In genomic region chr5:142880806-142881516, GRCm38 (mm10) we compare ENCODE assay signal across 8 mouse cellular contexts. TPM values are rescaled to one million over a fixed set of nuclear protein-coding genes. Genes with fewer than 3 reads are reported as not detected.
DNase-seq lines count a peak whose midpoint lies in the region; ATAC-seq lines count a peak whose summit lies in the region.

No protein-coding gene starts in this region.

- peak overlapping the region; percentile 69 for H3K27ac ChIP-seq in lung, embryonic 15.5 days
- H3K27ac ChIP-seq in forebrain, embryonic 16.5 days (ENCODE audit: low read length) = peak overlapping the region; percentile 51; the same call in 1 of the 2 replicates
- H3K27ac ChIP-seq in kidney, embryonic 14.5 days (ENCODE audit: low read depth, low read length) = peak overlapping the region; percentile 61; the same call in 1 of the 2 replicates
- peak overlapping the region; percentile 68 for H3K27ac ChIP-seq in midbrain, embryonic 12.5 days (replicated peaks)

- no peaks in the 10 kb centered on the region for H3K9me3 ChIP-seq in lung, embryonic 15.5 days
- H3K9me3 ChIP-seq in forebrain, embryonic 16.5 days (ENCODE audit: control insufficient read depth, low read length) = no peaks in the 10 kb centered on the region
- H3K9me3 ChIP-seq in kidney, embryonic 14.5 days (ENCODE audit: control insufficient read depth, low read length) = no peaks in the 10 kb centered on the region
- no peaks in the 10 kb centered on the region for H3K9me3 ChIP-seq in midbrain, embryonic 12.5 days

- H3K4me2 ChIP-seq in lung, embryonic 15.5 days = peak overlapping the region; percentile 3; the same call in 1 of the 2 replicates
- H3K4me2 ChIP-seq in forebrain, embryonic 16.5 days (ENCODE audit: low read length) = no peak overlapping the region
- H3K4me2 ChIP-seq in kidney, embryonic 14.5 days (replicated peaks; ENCODE audit: low read depth, low read length) = no peak overlapping the region
- no peak overlapping the region for H3K4me2 ChIP-seq in midbrain, embryonic 12.5 days (replicated peaks)

- peaks cover 28% of the 10 kb centered on the region for H3K4me1 ChIP-seq in lung, embryonic 15.5 days
- H3K4me1 ChIP-seq in forebrain, embryonic 16.5 days (replicated peaks; ENCODE audit: control insufficient read depth, insufficient read depth, low read length) = peaks cover 29% of the 10 kb centered on the region
- H3K4me1 ChIP-seq in kidney, embryonic 14.5 days (ENCODE audit: control insufficient read depth, insufficient read depth, low read length) = peaks cover 6% of the 10 kb centered on the region; the same call in 1 of the 2 replicates
- peaks cover 27% of the 10 kb centered on the region for H3K4me1 ChIP-seq in midbrain, embryonic 12.5 days

- no peaks in the 10 kb centered on the region for H3K27me3 ChIP-seq in lung, embryonic 15.5 days
- no peaks in the 10 kb centered on the region for H3K27me3 ChIP-seq in forebrain, embryonic 16.5 days (replicated peaks; ENCODE audit: control insufficient read depth, insufficient read depth, low read length)
- H3K27me3 ChIP-seq in kidney, embryonic 14.5 days (ENCODE audit: control insufficient read depth, insufficient read depth, low read length) = no peaks in the 10 kb centered on the region
- 0 out of 2 replicates have a peak, but pooled peaks cover 3% of the 10 kb centered on the region for H3K27me3 ChIP-seq in midbrain, embryonic 12.5 days

- peak; percentile 13; the same call in 1 of the 2 replicates for ATAC-seq in lung, embryonic 15.5 days (ENCODE audit: borderline replicate concordance, extremely low read depth, low FRiP score, low TSS enrichment)
- ATAC-seq in forebrain, embryonic 16.5 days = no peak
- ATAC-seq in kidney, embryonic 14.5 days (ENCODE audit: low FRiP score, low TSS enrichment) = no peak
- ATAC-seq in midbrain, embryonic 12.5 days (ENCODE audit: low FRiP score, low read depth) = no peak

- 28% methylated on average over 13 of the region's 13 CpGs for WGBS in lung, embryonic 15.5 days
- WGBS in forebrain, embryonic 16.5 days = 26% methylated on average over 13 of the region's 13 CpGs
- 37% methylated on average over 13 of the region's 13 CpGs for WGBS in kidney, embryonic 14.5 days
- WGBS in midbrain, embryonic 12.5 days = 24% methylated on average over 13 of the region's 13 CpGs

- no peak overlapping the region for H3K4me3 ChIP-seq in lung, embryonic 15.5 days
- no peak overlapping the region for H3K4me3 ChIP-seq in forebrain, embryonic 16.5 days (replicated peaks; ENCODE audit: low read length)
- no peak overlapping the region for H3K4me3 ChIP-seq in kidney, embryonic 14.5 days (ENCODE audit: low read length)
- no peak overlapping the region for H3K4me3 ChIP-seq in midbrain, embryonic 12.5 days

- intact Hi-C loops in gastrocnemius, postnatal 36 days (cut with DNase I) = no loop called here
- intact Hi-C loops in left cerebral cortex, postnatal 25 days (cut with DNase I) = loop anchor here (2.0 kb wide), 1 partner anchor 18 kb away; no protein-coding TSS in a partner anchor

- no peak overlapping the region for H3K9ac ChIP-seq in lung, embryonic 15.5 days
- peak overlapping the region; percentile 45 for H3K9ac ChIP-seq in forebrain, embryonic 16.5 days (replicated peaks; ENCODE audit: low read depth, low read length)
- H3K9ac ChIP-seq in kidney, embryonic 14.5 days (ENCODE audit: low read depth, low read length) = peak overlapping the region; percentile 25; the same call in 1 of the 2 replicates
- 0 out of 2 replicates have a peak overlapping the region, but pooled peaks have one; percentile 39 for H3K9ac ChIP-seq in midbrain, embryonic 12.5 days (replicated peaks)

- peaks cover 28% of the 10 kb centered on the region for H3K36me3 ChIP-seq in lung, embryonic 15.5 days
- H3K36me3 ChIP-seq in forebrain, embryonic 16.5 days (ENCODE audit: control insufficient read depth, insufficient read depth) = peaks cover 14% of the 10 kb centered on the region
- peaks cover 38% of the 10 kb centered on the region for H3K36me3 ChIP-seq in kidney, embryonic 14.5 days (ENCODE audit: control insufficient read depth, insufficient read depth, low read length)
- H3K36me3 ChIP-seq in midbrain, embryonic 12.5 days = peaks cover 56% of the 10 kb centered on the region

- DNase-seq in lung, postnatal 14 days = no peak
- no peak for DNase-seq in gastrocnemius, postnatal 36 days
- DNase-seq in left cerebral cortex, postnatal 25 days (ENCODE audit: low spot score in 2 of 2) = no peak
- DNase-seq in cerebellum, postnatal 10 days = no peak

RNA-seq across cellular contexts. Expression of gene Fbxl18, which starts 14.3 kb away (rescaled TPM):
- 11.1 and 13.5 TPM in 2 replicates for polyA plus RNA-seq in lung, embryonic 15.5 days (2015; fragmentation: Nextera tagmentation; extraction: Ambion mirVana)
- polyA plus RNA-seq in forebrain, embryonic 16.5 days (2015; fragmentation: Nextera tagmentation; extraction: Ambion mirVana) = 29.5 and 31.4 TPM in 2 replicates
- polyA plus RNA-seq in kidney, embryonic 14.5 days (2014; fragmentation: Nextera tagmentation; extraction: Ambion mirVana) = 11.7 and 14.6 TPM in 2 replicates
- 27.7 and 28.9 TPM in 2 replicates for polyA plus RNA-seq in midbrain, embryonic 12.5 days (2016; fragmentation: Nextera tagmentation; extraction: Ambion mirVana)
- 1 to 10 TPM; 5.7 to 6.0 TPM for total RNA-seq in gastrocnemius, postnatal 36 days (2021)
- 10 to 100 TPM; 32.5 to 33.7 TPM for total RNA-seq in left cerebral cortex, postnatal 25 days (2021)

RNA-seq across cellular contexts. Expression of gene Actb, which starts 25.6 kb away (rescaled TPM):
- 15,606 and 16,851 TPM in 2 replicates for polyA plus RNA-seq in lung, embryonic 15.5 days (2015; fragmentation: Nextera tagmentation; extraction: Ambion mirVana)
- 15,087 and 15,431 TPM in 2 replicates for polyA plus RNA-seq in forebrain, embryonic 16.5 days (2015; fragmentation: Nextera tagmentation; extraction: Ambion mirVana)
- 14,375 and 16,963 TPM in 2 replicates for polyA plus RNA-seq in kidney, embryonic 14.5 days (2014; fragmentation: Nextera tagmentation; extraction: Ambion mirVana)
- polyA plus RNA-seq in midbrain, embryonic 12.5 days (2016; fragmentation: Nextera tagmentation; extraction: Ambion mirVana) = 12,547 and 14,098 TPM in 2 replicates
- total RNA-seq in gastrocnemius, postnatal 36 days (2021) = 100 to 1,000 TPM; 427 to 440 TPM
- 1,000 to 10,000 TPM; 2,451 to 2,479 TPM for total RNA-seq in left cerebral cortex, postnatal 25 days (2021)
